Mouse (Mus musculus) left cerebral cortex, postnatal 25 days (tissue): ENCODE data around the gene Abhd18. TPM values are rescaled to one million over a fixed set of nuclear protein-coding genes. Genes with fewer than 3 reads are reported as not detected.
A peak's percentile ranks its signal among the peaks of the same experiment; 100 is the strongest.

Experiments used
- DNase-seq, 2 experiments: peaks; one replicate each; pipeline ENCODE4 v3.0.0; 2022; ENCODE audit warnings: low spot score in 2 of 2, mixed read lengths in 1 of 2
- intact Hi-C: fragments of 180-260 bp; cut with DNase I; formaldehyde crosslinking; loops from one replicate; pipeline ENCODE4 v1.15.1; 2025
- total RNA-seq, 2 experiments: library from RNA; stranded (reverse); gene quantifications; 2 replicates each; pipeline ENCODE4 v1.2.3; 2021

Abhd18 gene
- total RNA-seq, 2 experiments from 2014 or later = 11.8 to 12.6 TPM

DNA sequence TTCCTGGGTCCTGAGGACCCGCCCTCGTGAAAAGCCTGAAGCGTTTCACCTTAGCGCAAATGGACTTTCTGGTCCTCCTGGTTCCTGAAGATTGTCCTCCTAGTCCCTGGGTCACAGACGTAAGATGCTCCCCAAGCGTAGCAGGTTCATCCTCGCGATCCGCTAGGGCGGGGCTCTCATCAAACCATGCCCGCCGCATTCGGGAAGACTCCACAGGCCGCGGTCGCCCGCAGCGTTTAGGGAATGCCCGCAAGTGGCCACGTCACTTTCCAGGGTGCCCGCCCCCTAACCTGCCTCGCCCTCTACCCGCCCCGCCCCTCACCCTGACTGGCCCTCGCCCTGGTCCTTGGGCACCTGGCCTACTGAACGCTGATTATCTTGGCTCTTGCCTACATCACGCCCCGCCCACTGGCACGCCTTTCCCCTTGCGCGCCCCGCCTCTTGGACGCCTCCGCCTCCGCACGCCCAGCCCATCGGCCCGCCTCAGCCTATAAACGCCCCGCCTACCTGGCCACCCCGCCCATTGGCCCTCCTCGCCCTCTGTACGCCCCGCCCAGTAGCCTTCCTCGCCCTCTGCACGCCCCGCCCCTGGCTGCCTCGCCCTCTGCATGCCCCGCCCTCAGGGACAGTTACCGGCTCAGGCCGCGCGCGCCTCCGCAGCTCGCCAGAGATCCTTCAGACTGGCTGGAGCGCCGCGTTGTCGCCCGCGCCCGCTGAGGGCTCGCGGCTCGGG, 102.6 kb downstream of the Abhd18 start, which contains the start of gene Larp1b:
Larp1b (plus strand) TSS at position 659 of the 733 bp plus-strand sequence.
- intact Hi-C loops = loop anchor here (2.0 kb wide), 1 partner anchor 55 kb away; no protein-coding TSS in a partner anchor
- DNase-seq = peak; percentile 97 to 99

DNA sequence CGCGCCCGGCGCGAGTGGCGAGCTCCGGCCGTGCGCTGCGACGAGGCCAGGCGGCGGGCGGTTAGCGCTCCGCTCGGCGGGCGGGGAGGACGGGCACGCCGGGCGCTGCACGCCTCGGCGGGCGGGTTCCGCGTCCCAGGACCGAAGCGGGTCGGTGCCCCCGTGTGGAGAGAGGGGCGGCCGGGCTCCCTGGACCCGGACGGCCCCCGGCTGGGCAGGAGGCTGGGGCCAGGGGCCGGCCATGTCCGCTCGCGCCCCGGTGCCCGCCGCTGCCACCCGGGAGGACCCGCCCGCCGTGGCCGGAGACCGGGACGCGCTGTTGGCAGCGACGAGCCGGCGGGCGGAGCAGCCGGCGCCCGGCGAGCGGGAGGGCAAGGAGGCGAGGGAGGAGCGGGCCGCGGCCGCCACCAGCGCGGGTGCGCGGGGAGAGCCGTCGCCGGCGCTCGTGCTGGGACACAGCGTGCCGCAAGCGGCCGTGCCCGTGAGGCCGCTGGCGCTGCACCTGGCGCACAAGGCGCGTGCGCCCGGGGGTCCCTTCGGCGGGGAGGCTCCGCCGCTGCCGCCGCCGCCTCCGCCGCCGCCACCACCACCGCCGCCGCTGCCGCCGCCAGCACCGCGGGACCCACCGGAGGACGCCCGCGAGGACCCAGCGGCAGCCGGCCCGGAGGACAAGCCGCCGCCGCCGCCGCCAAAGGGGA, 103.3 kb downstream of the Abhd18 start:
- DNase-seq = peak; percentile 40 to 56
- intact Hi-C loops = loop anchor here (2.0 to 5.0 kb wide), 2 partner anchors 55 to 132 kb away; partner anchors contain the start of gene Pgrmc2

DNA sequence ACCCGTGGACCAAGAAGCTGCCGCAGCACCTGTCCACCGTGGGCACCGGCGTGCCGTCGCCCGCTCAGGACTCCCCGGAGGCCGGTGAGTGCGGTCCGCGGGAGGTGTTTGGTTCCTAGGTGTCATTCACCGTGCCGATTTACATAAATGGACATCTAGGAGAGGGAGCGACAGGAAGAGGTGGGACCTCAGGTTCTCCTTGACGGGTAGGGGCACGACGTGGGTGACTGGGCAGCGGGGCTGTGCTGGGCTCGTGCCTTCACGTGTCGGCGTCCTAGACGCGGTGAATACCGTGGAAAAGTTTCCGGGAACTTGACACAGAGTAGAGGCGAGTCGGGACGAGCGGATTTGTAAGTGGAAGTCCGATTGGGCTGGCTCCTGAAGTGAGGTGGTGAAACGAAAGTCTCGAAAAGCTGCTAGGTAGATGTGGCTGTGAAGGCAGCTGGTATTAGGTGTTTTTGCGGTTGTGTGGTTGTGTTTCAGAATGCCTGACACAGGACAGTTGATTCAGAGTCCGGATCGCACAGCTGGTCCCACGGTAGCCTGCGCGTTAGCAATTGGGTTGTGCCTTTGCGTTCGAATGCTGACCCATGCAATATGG, 103.9 kb downstream of the Abhd18 start:
- intact Hi-C loops = loop anchor here (5.0 kb wide), 1 partner anchor 132 kb away; the partner anchor contains the start of gene Pgrmc2
- DNase-seq = peak in 1 of 2 experiments; percentile 38

DNA sequence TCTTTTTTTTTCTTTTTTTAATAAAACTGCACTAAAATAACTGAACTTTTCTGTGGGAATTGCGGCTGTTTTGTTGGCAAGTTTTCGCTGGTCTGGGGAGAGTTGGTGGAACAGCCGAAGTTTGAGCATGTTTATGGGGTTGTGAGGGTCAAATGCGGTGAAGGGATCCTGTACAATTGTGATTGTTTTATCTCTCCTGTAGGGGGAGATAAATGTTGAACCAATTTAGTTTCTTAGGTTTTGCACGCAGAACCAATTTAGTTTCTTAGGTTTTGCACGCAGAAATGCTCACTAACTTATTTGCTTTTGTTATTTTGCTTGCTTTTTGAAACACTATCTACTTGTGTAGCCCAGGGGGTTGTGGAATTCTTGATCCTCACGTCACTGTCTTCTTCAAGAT, 104.6 kb downstream of the Abhd18 start:
- intact Hi-C loops = loop anchor here (5.0 kb wide), 1 partner anchor 131 kb away; the partner anchor contains the start of gene Pgrmc2
- DNase-seq = no peak

- no peak for DNase-seq
- intact Hi-C loops = loop anchor here (5.0 kb wide), 1 partner anchor 130 kb away; the partner anchor contains the start of gene Pgrmc2
Observed at GRCm38 (mm10) chr3:40952606-40953005, 105.8 kb downstream of the Abhd18 start.

DNA sequence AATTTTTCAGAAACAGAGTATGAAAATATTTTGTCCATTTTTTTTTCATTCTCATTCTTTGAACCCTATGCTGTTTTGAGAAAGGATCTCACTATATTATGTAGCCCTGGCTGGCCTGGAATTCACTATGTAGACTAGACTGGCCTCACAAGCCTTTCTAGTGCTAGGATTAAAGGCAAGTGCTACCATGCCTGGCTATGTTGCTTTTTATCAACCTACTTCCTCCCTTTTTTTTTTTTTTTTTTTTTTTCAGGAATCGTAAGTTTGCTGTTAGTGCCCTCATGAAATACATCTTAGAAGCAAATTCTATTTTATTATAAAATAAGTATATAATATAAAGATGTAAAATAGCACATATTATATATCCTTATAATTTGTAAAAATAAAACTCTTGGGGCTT, 108.0 kb downstream of the Abhd18 start:
- intact Hi-C loops = loop anchor here (5.0 kb wide), 1 partner anchor 128 kb away; the partner anchor contains the start of gene Pgrmc2
- DNase-seq = no peak

DNA sequence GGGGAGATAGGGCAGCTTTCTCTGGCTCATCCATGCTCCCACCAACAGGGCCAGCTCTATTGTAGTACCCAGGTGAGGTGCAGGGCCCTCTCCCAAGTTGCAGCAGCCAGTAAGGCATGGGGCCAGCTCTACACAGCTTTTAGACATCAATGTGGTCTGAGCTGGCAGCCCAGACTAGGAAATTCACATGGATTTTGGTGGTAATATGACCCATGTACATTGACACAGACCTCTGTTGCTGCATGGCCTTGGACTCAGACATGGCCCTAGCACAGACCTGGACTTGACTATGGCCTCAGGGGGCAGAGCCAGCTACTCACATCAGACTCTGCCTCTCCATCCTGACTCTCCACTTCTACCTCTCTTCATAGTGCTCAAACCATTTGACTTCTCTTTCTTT, 112.1 kb downstream of the Abhd18 start:
- DNase-seq = no peak
- intact Hi-C loops = no loop called here

DNA sequence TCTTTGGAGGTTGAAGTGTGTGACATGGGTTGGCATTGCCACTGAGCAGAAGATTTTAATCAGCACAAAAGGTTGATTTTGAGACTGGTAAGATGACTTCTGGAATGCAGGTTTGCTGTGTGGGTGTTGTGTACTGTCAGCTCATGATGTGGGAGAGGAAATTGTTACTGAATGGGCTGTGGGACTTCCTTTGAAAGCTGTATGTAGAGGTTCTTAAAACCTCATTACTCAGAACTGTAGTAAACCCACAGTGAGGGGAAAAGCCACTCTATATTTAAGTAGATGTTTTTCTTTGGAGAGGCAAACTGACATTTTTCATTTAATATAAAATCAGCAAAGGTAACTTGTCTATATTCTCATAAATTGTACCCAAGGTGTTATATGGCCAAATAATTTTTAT, 134.0 kb downstream of the Abhd18 start:
- intact Hi-C loops = no loop called here

GRCm38 (mm10) chr3:40987539-40987938, 140.8 kb downstream of the Abhd18 start:
- no peak for DNase-seq
- intact Hi-C loops = no loop called here

More for the DNA sequence above, 134.0 kb downstream of the Abhd18 start:
- DNase-seq = no peak

Other genes with a start within 250 kb of the Abhd18 start
- under 1 TPM; 0.16 to 0.34 TPM for gene Slc25a31, start 138.1 kb upstream of the Abhd18 start, total RNA-seq
- 100 to 1,000 TPM; 154 to 157 TPM for gene Hspa4l, start 102.5 kb upstream of the Abhd18 start, total RNA-seq
- 1 to 10 TPM; 3.7 to 4.8 TPM for gene Plk4, start 47.0 kb upstream of the Abhd18 start, total RNA-seq
- gene Mfsd8, start 84 bp upstream of the Abhd18 start, total RNA-seq = 10 to 100 TPM; 19.0 to 20.0 TPM
- under 1 TPM in 1 of 2 experiments, not detected in 1; 0.27 TPM for gene 1700034I23Rik, start 55.6 kb downstream of the Abhd18 start, total RNA-seq
- gene Larp1b, start 102.9 kb downstream of the Abhd18 start, total RNA-seq = 10 to 100 TPM; 20.8 to 24.7 TPM
- gene Pgrmc2, start 236.1 kb downstream of the Abhd18 start, total RNA-seq = 10 to 100 TPM; 57.3 to 57.6 TPM